Mouse (Mus musculus) skeletal muscle tissue, postnatal 0 days (tissue): Measurements from ENCODE around the gene Fut7. TPM values are rescaled to one million over a fixed set of nuclear protein-coding genes. Genes with fewer than 3 reads are reported as not detected.

Experiments used
- microRNA-seq, 2 experiments: library from miRNA; unstranded; fragments of <30 nt; microRNA quantifications; one replicate each; pipeline ENCODE4; 2016
- polyA plus RNA-seq: library from polyadenylated mRNA; unstranded; fragments of >200 nt; fragmentation: Nextera tagmentation; extraction: Ambion mirVana; gene quantifications from 2 replicates; pipeline ENCODE4 v1.2.1, GENCODE M21; 2015

Fut7 gene
- polyA plus RNA-seq = 0.06 TPM in 1 of 2 replicates, not detected in the other

DNA sequence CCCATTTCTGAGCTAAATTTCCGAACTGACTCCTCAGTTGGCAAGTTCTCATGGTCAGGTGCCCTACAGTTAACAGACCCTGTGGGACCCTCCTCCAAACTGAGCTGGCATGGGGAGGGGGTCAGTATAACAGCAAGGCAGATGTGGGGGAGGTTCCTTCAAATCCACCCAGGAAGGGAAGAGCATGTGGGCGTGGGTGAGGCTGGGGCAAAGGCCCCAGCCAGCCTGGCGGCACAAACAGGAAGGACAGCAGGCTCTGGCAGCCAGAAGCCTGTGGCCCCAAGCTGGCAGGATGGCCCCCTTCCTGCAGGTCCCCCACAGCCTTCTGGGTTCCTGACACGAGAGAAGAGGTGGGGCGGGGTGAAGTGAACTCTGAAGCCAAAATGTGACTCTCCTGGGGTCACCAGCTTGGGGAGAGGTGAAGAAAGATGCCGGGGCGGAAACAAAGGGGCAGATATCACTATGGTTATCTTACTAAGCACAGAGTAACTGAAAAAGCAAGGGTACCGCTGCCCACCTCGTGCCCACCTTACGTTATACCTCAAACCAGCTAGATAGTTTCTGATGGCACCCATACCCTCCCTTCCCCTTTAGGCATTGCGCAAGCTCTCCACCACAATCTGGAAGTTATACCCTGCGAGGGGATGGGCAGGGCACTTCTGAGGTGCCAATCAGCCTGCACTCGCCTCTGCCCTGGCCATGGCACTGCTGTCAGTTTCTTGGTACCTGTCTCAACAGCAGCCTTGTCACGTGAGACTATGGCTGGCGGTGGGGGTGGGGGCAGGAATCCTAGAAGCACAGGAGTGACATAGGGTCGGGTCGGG lies at the start of gene Fut7:
Gene Fut7, plus strand, starts transcription at position 681 of the 824 bp plus-strand sequence.

DNA sequence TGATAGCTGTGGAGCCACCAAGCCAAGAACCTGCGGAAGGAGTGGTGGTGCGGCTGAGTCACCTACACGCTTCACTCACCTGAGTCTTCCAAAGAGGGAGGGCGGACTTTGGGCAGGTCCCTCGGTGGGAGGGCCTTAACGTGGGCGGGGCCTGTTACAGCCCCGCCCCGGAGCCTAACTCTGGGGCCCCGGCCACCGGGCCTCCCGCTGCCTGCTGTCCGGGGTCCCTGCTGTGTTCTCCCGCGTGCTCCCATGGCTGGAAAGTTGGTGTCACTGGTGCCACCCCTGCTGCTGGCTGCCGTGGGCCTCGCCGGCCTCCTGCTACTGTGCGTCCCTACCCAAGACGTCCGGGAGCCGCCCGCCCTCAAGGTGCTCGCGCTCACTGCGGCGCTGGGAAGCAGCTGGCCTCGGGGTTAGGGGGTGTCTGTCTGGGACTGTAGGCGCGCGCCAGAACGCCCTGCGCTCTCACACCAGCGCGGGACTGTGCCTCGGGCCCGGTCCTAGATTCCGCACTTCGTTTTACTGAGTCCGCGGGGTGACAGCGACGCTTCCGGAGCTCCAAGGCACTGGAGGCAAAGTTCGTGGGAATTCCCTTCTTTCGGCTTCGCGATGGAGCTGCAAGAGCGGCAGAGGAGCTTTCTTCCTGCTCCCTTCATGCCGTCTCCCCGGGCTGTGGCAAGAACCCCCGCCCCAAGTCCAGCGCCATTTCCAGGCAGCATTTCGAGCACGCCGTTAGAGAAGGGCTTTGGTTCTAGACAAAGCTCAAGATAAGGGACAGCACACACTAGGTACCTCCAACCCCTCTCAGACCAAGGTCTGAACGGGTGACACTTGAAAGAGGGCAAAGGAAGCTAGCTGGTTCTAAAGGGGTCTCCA lies 27.1 kb upstream of the Fut7 start, which contains the start of gene Entpd2:
Gene Entpd2, plus strand, starts transcription at position 154 of the 876 bp plus-strand sequence.

DNA sequence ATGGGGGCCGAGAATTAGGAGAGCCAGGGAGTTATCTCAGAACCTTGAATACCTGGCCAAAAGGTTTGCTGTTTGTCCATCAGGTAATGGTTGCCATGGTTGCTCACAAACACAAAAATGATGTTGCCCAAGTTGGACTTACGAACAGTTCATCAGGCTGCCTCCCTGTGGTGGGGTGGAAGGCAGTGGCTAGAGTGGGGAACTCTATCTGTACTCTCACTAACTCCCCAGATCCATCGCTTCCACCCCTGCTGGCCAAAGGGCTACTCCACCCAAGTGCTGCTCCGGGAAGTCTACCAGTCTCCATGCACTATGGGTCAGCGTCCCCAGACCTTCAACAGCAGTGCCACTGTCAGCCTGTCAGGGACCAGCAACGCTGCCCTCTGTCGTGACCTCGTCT lies 24.0 kb upstream of the Fut7 start, which contains the start of gene Npdc1:
Gene Npdc1, plus strand, starts transcription at position 301 of the 400 bp plus-strand sequence.

DNA sequence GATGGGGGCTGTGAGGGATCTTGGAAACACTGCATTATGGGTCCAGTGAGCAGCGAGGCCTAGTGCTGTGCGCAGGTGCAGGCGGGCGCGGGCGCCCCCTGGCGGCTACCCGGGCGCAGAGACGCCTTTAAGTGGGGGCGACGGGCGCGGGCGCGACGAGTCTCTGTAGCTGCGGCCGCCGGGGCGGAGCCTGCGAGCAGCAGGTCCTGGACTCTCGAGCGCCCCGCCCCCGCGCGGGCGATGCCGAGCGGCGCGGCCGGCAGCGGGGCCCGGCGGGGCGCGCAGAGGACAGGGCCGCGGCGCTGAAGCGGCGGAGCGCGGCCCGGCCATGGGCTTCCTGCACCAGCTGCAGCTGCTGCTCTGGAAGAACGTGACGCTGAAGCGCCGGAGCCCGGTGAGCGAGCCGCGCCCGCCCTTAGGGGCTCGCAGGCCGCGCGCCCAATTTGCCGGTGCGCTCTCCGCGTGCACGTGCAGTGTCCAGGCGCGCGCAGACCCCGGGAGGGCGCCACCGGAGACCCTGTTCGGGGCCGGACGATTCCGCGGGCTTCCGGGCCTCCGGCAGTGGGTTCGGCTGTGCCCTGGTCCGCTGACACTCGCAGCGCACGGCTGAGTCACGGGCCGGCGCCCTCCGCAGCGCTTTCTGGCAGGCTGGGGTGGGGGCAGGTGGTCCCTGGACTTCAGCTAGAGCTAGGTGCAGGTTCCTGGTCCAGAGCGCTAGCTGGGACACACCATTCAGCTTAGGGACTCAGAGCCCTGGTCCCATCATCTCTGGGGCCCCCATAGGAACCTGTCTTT lies 5.6 kb downstream of the Fut7 start, which contains the start of gene Abca2:
Gene Abca2, plus strand, starts transcription at position 262 of the 795 bp plus-strand sequence.

DNA sequence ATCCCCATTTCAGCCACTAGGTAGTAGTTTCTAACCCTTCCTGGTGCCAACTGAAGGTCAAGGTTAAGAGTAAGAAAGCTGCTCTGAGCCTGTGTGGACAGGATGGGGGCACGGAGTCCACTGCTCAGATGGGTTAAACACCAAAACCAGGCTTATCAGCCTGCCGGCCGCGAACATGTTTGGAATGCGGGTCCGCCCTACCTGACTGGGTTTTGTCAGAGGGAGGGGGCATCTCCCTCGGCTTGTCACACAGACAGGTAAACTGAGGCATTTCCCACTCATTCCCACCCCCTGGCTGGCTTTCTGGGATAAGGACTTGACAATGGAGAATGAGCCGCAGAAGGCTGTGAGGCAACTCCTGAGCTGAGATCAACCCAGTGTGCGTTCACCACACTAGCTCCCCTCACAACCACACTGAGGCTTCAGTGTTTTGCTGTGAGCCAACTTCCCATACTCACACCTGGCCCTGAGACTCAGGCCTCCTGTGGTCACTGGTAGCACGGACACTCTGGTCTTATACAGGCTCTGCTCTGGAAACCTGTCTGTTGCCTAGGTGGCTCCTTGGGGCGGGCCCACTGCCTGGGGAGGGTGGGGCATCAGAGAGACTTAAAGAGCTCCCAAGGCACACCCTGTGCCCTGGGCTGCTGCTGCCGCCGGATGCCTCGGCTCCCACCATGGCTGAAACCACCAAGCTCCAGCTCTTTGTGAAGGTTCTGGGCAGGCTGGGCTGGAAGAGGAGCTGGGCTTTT lies 33.3 kb downstream of the Fut7 start, which contains the start of gene Clic3:
Gene Clic3, plus strand, starts transcription at position 634 of the 749 bp plus-strand sequence.

DNA sequence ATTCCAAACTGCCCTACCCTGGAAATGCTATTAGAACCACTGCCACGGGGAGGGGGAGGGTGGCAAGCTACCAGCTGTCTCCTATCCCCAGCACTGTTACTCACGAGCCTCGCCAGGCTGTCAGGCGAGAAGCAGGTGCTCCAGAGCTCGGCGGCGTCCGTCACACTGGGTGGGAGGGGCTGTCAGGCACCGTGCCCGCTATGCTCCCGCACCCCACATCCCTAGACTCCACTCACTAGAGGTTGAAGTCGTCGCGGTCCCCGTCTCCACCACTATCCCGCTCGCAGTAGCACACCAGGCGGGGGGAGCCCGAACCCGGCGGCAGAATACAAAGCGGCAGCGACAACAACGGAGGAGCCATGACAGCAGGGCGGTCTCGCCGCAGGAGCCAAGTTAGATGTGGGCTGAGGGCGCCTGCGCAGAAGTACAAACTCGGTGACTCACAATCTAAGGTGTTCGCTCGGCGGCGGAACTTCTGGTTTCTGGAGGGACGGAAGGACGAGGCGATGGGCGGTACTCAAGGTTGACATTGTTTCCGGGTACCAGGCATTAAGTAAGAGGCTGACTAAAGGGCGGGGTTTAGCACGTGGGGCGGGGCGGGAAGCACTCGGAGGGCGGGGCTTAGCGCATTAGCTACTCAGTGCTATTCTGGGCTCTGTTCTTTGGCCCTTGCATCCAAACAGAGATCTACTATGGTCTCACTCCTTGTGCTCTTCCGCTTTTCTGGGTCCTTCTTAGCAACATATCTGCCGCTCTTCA lies 37.7 kb downstream of the Fut7 start, which contains the start of gene Paxx:
Gene Paxx, minus strand, starts transcription at position 544 of the 759 bp plus-strand sequence.

DNA sequence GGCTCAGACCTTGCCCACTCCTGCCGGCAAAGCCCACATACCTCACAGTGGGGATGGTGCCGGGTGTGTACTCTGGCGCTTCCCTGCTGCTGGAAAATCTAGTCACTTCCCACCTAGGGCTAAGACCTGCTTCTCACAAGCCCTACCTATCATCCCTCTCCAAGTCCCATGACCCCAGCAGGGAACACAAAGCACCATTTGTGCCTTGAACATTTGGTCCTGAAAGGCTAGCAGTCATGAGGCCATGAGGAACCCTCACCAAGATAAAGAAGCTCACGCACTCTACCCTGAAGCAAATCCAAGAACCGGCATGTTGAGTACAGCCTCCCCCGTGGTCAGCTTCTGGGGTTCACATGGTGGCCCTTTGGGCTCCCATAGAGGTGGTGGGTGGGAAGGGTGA lies 46.9 kb downstream of the Fut7 start, which contains the start of gene Ptgds:
Gene Ptgds, minus strand, starts transcription at position 78 of the 400 bp plus-strand sequence.

Small RNAs within 50 kb of the gene (microRNA-seq; reads per million reads assigned to microRNA genes)
- 0.30 to 0.64 reads per million in 2 experiments for gene Mir3087

Other genes starting within 250 kb of the Fut7 start
- 9.5 and 13.8 TPM in 2 replicates for gene Nrarp, start 242.5 kb upstream of the Fut7 start, polyA plus RNA-seq
- gene Tor4a, start 226.4 kb upstream of the Fut7 start, polyA plus RNA-seq = 2.5 and 3.6 TPM in 2 replicates
- 42.2 and 43.2 TPM in 2 replicates for gene Nelfb, start 211.8 kb upstream of the Fut7 start, polyA plus RNA-seq
- not detected in 2 replicates for gene Stpg3, start 208.6 kb upstream of the Fut7 start, polyA plus RNA-seq
- 0.19 TPM in 1 of 2 replicates, not detected in the other for gene Fam166a, start 204.5 kb upstream of the Fut7 start, polyA plus RNA-seq
- 141 and 191 TPM in 2 replicates for gene Tubb4b, start 198.6 kb upstream of the Fut7 start, polyA plus RNA-seq
- not detected in 2 replicates for gene Slc34a3, start 188.9 kb upstream of the Fut7 start, polyA plus RNA-seq
- not detected in 2 replicates for gene Rnf224, start 186.5 kb upstream of the Fut7 start, polyA plus RNA-seq
- gene Rnf208, start 181.0 kb upstream of the Fut7 start, polyA plus RNA-seq = 0.50 and 1.5 TPM in 2 replicates
- gene Cysrt1, start 180.8 kb upstream of the Fut7 start, polyA plus RNA-seq = 8.6 TPM in 1 of 2 replicates, not detected in the other
- 1.2 and 2.0 TPM in 2 replicates for gene AL732309.1, start 176.4 kb upstream of the Fut7 start, polyA plus RNA-seq
- 27.2 and 29.6 TPM in 2 replicates for gene Tmem203, start 167.8 kb upstream of the Fut7 start, polyA plus RNA-seq
- gene Tprn, start 160.6 kb upstream of the Fut7 start, polyA plus RNA-seq = 3.0 and 3.9 TPM in 2 replicates
- gene Ssna1, start 150.8 kb upstream of the Fut7 start, polyA plus RNA-seq = 102 and 122 TPM in 2 replicates
- gene Anapc2, start 150.8 kb upstream of the Fut7 start, polyA plus RNA-seq = 51.7 and 54.8 TPM in 2 replicates
- not detected in 2 replicates for gene Tmem210, start 135.1 kb upstream of the Fut7 start, polyA plus RNA-seq
- gene Lrrc26, start 133.4 kb upstream of the Fut7 start, polyA plus RNA-seq = 0.12 and 0.15 TPM in 2 replicates
- gene Grin1, start 104.1 kb upstream of the Fut7 start, polyA plus RNA-seq = not detected in 2 replicates
- 29.6 and 33.0 TPM in 2 replicates for gene Man1b1, start 90.9 kb upstream of the Fut7 start, polyA plus RNA-seq
- gene Dpp7, start 66.9 kb upstream of the Fut7 start, polyA plus RNA-seq = 8.7 and 10.9 TPM in 2 replicates
- 12.4 and 16.8 TPM in 2 replicates for gene Uap1l1, start 57.6 kb upstream of the Fut7 start, polyA plus RNA-seq
- 5.8 and 6.4 TPM in 2 replicates for gene Sapcd2, start 50.9 kb upstream of the Fut7 start, polyA plus RNA-seq
- 30.8 and 32.7 TPM in 2 replicates for gene Entpd2, start 27.4 kb upstream of the Fut7 start, polyA plus RNA-seq
- gene Npdc1, start 23.9 kb upstream of the Fut7 start, polyA plus RNA-seq = 19.3 and 28.5 TPM in 2 replicates
- 1.2 and 1.6 TPM in 2 replicates for gene Abca2, start 5.4 kb downstream of the Fut7 start, polyA plus RNA-seq
- 1.0 and 6.2 TPM in 2 replicates for gene Clic3, start 33.6 kb downstream of the Fut7 start, polyA plus RNA-seq
- 56.6 and 62.1 TPM in 2 replicates for gene Paxx, start 37.8 kb downstream of the Fut7 start, polyA plus RNA-seq
- gene Ptgds, start 46.8 kb downstream of the Fut7 start, polyA plus RNA-seq = 11.8 and 13.3 TPM in 2 replicates
- gene Lcn12, start 70.6 kb downstream of the Fut7 start, polyA plus RNA-seq = not detected in 2 replicates
- 56.1 and 56.8 TPM in 2 replicates for gene Fbxw5, start 77.5 kb downstream of the Fut7 start, polyA plus RNA-seq
- gene C8g, start 78.5 kb downstream of the Fut7 start, polyA plus RNA-seq = 2.9 and 4.1 TPM in 2 replicates
- gene Traf2, start 123.7 kb downstream of the Fut7 start, polyA plus RNA-seq = 13.9 and 15.5 TPM in 2 replicates
- 314 and 359 TPM in 2 replicates for gene Edf1, start 134.6 kb downstream of the Fut7 start, polyA plus RNA-seq
- gene Mamdc4, start 151.6 kb downstream of the Fut7 start, polyA plus RNA-seq = 0.45 and 0.50 TPM in 2 replicates
- 93.0 and 102 TPM in 2 replicates for gene Phpt1, start 152.0 kb downstream of the Fut7 start, polyA plus RNA-seq
- 0.18 TPM in 1 of 2 replicates, not detected in the other for gene Ajm1, start 158.5 kb downstream of the Fut7 start, polyA plus RNA-seq
- gene Rabl6, start 185.3 kb downstream of the Fut7 start, polyA plus RNA-seq = 37.7 TPM in 2 replicates
- gene Ccdc183, start 194.4 kb downstream of the Fut7 start, polyA plus RNA-seq = 0.35 and 0.42 TPM in 2 replicates
- 22.0 and 25.0 TPM in 2 replicates for gene Tmem141, start 198.7 kb downstream of the Fut7 start, polyA plus RNA-seq
- 12.6 and 21.8 TPM in 2 replicates for gene Fcna, start 204.8 kb downstream of the Fut7 start, polyA plus RNA-seq
- not detected in 2 replicates for gene Lcn8, start 229.9 kb downstream of the Fut7 start, polyA plus RNA-seq
- not detected in 2 replicates for gene Lcn5, start 234.7 kb downstream of the Fut7 start, polyA plus RNA-seq